15 mouse cellular contexts compared by ENCODE assay signal in genomic region chr9:73019841-73020240, GRCm38 (mm10). TPM values are rescaled to one million over a fixed set of nuclear protein-coding genes. Genes with fewer than 3 reads are reported as not detected.
DNase-seq lines count a peak whose midpoint lies in the region.
"Had no signal": no experiment of that assay in that cellular context is flagged by ENCODE, and none has a peak within 500 bp of the region (broad histone marks: within the 10 kb centered on the region; RNA-seq: fewer than 3 reads in every experiment).

No protein-coding gene starts in this region.

- peak; percentile 39 for DNase-seq in adrenal gland, postnatal 10 days
- no peak for DNase-seq in adrenal gland, postnatal 25 days
- DNase-seq in left cerebral cortex, postnatal 4 days = peak; percentile 11
- no peak for DNase-seq in left cerebral cortex, adult 9 months (ENCODE audit: low spot score in 2 of 2)
- DNase-seq in lung, adult 18-20 months = peak; percentile 74 to 75
- DNase-seq in skeletal muscle tissue, adult 2 months (ENCODE audit: low read depth, low spot score) = peak; percentile 40
- DNase-seq in kidney, postnatal 25 days = no peak
- no peak for DNase-seq in layer of hippocampus, adult 8-10 months (ENCODE audit: low spot score in 2 of 2)
- DNase-seq: gastrocnemius, postnatal 36 days; heart, postnatal 36 days; kidney, adult 18-20 months; kidney, postnatal 10 days; liver, postnatal 0 days; thymus, postnatal 14 days had no signal

- intact Hi-C loops in left cerebral cortex, postnatal 4 days (cut with DNase I) = no loop called here

RNA-seq across cellular contexts. Expression of gene Pigb, which starts 20.3 kb away (rescaled TPM):
- total RNA-seq in adrenal gland, postnatal 10 days (2021) = 10 to 100 TPM in 1 of 2 experiments, 1 to 10 TPM in 1; 7.6 to 12.1 TPM
- 11.9 and 20.4 TPM in 2 replicates for total RNA-seq in adrenal gland, postnatal 25 days (2021)
- total RNA-seq in left cerebral cortex, postnatal 4 days (2021) = 10 to 100 TPM; 17.1 to 19.0 TPM
- total RNA-seq in layer of hippocampus, adult 8-10 months (2022) = 10 to 100 TPM; 15.5 to 19.3 (median 17.3) TPM

RNA-seq across cellular contexts. Expression of gene Rab27a, which starts 24.8 kb away (rescaled TPM):
- 10 to 100 TPM; 21.9 to 27.0 TPM for total RNA-seq in adrenal gland, postnatal 10 days (2021)
- total RNA-seq in adrenal gland, postnatal 25 days (2021) = 28.5 and 47.1 TPM in 2 replicates
- total RNA-seq in left cerebral cortex, postnatal 4 days (2021) = 1 to 10 TPM; 2.9 to 4.7 TPM
- total RNA-seq in layer of hippocampus, adult 8-10 months (2022) = 10 to 100 TPM; 17.1 to 18.2 (median 17.9) TPM

RNA-seq across cellular contexts. Expression of gene Ccpg1, which starts 34.6 kb away (rescaled TPM):
- total RNA-seq in adrenal gland, postnatal 10 days (2021) = 10 to 100 TPM; 71.0 to 73.8 TPM
- total RNA-seq in adrenal gland, postnatal 25 days (2021) = 145 and 166 TPM in 2 replicates
- 10 to 100 TPM; 64.3 to 67.5 TPM for total RNA-seq in left cerebral cortex, postnatal 4 days (2021)
- total RNA-seq in layer of hippocampus, adult 8-10 months (2022) = 100 to 1,000 TPM; 130 to 173 (median 150) TPM

RNA-seq across cellular contexts. Expression of gene Ccpg1os, which starts 34.7 kb away (rescaled TPM):
- total RNA-seq in adrenal gland, postnatal 10 days (2021) = 10 to 100 TPM; 11.3 to 12.4 TPM
- 23.8 TPM in 2 replicates for total RNA-seq in adrenal gland, postnatal 25 days (2021)
- total RNA-seq in left cerebral cortex, postnatal 4 days (2021) = 1 to 10 TPM; 5.5 to 7.0 TPM
- 10 to 100 TPM in 3 of 4 experiments, 1 to 10 TPM in 1; 9.2 to 15.1 (median 13.6) TPM for total RNA-seq in layer of hippocampus, adult 8-10 months (2022)
- total RNA-seq: monocyte, adult 5-6 weeks had no signal

Comparison
In these comparisons a context has a peak if more than half of its experiments do, and no peak if none do; other contexts are left out.
1. DNase-seq: peak in adrenal gland, postnatal 10 days (single experiment), left cerebral cortex, postnatal 4 days (single experiment), lung, adult 18-20 months (2 of 2) and skeletal muscle tissue, adult 2 months (single experiment); none in adrenal gland, postnatal 25 days (single experiment), left cerebral cortex, adult 9 months (0 of 2), kidney, postnatal 25 days (0 of 2) and layer of hippocampus, adult 8-10 months (0 of 2).